Mouse (Mus musculus) CH12.LX (cell line): Measurements from ENCODE around the gene Herc1. TPM values are rescaled to one million over a fixed set of nuclear protein-coding genes. Genes with fewer than 3 reads are reported as not detected.
A peak's percentile ranks its signal among the peaks of the same experiment; 100 is the strongest.

Experiments used
- DNase-seq: peaks from one replicate; pipeline ENCODE4 v3.0.0-alpha.2; 2013; ENCODE audit errors: extremely low read depth
- H3K27ac ChIP-seq: 2 replicates; pipeline ENCODE4 v1.5.1; 2012; ENCODE audit warnings: low read depth, mild to moderate bottlenecking, control low read depth, moderate library complexity; ENCODE audit not compliant: insufficient read depth
- H3K27me3 ChIP-seq: replicated peaks from 2 replicates; pipeline ENCODE3; 2012; ENCODE audit warnings: inconsistent platforms
- H3K36me3 ChIP-seq, 2 experiments: replicated peaks in 1 of 2; 2 replicates each; pipeline versions ENCODE3 to v1.6.1; 2012; ENCODE audit warnings: inconsistent platforms in 1 of 2, low read length in 1 of 2, mild to moderate bottlenecking in 1 of 2, mixed read lengths in 1 of 2, moderate library complexity in 1 of 2; ENCODE audit not compliant: control insufficient read depth in 1 of 2, insufficient read depth in 1 of 2
- H3K4me1 ChIP-seq, 2 experiments: 2 replicates each; pipeline ENCODE4 v1.6.1; 2012; ENCODE audit warnings: inconsistent platforms in 1 of 2, moderate library complexity in 1 of 2; ENCODE audit not compliant: insufficient read depth in 2 of 2, control insufficient read depth in 1 of 2
- H3K4me2 ChIP-seq: 2 replicates; pipeline ENCODE4 v1.6.1; 2012; ENCODE audit warnings: low read depth, mild to moderate bottlenecking, control low read depth; ENCODE audit not compliant: poor library complexity, insufficient read depth, severe bottlenecking
- H3K4me3 ChIP-seq, 3 experiments: fragments of 150-350 bp in 1 of 3; sonication (generic) in 1 of 3; replicated peaks in 1 of 3; 2 replicates each; pipeline versions ENCODE3 to v1.5.1; 2011 to 2012; ENCODE audit warnings: low read depth in 2 of 3, low read length in 2 of 3, mild to moderate bottlenecking in 2 of 3, moderate library complexity in 2 of 3, control low read depth in 1 of 3, improper control_type of control experiment in 1 of 3, inconsistent platforms in 1 of 3, mixed read lengths in 1 of 3; ENCODE audit not compliant: poor library complexity in 1 of 3
- H3K79me2 ChIP-seq: replicated peaks from 2 replicates; pipeline ENCODE4 v1.6.1; 2012; ENCODE audit warnings: mild to moderate bottlenecking, moderate library complexity; ENCODE audit not compliant: control insufficient read depth, poor library complexity, insufficient read depth, severe bottlenecking; ENCODE audit errors: extremely low read depth
- H3K9ac ChIP-seq: 2 replicates; pipeline ENCODE4 v1.6.1; 2012; ENCODE audit warnings: low read depth, mild to moderate bottlenecking, control low read depth, moderate library complexity; ENCODE audit not compliant: insufficient read depth
- H3K9me3 ChIP-seq: replicated peaks from 2 replicates; pipeline ENCODE3; 2012; ENCODE audit warnings: low read length, inconsistent platforms, mixed read lengths
- CHD1 ChIP-seq: IDR thresholded peaks from 2 replicates; pipeline ENCODE4 v1.6.1; 2012; ENCODE audit warnings: low read depth, low read length, improper control_type of control experiment, inconsistent platforms
- CTCF ChIP-seq, 2 experiments: IDR thresholded peaks in 1 of 2; conservative IDR thresholded peaks in 1 of 2; 2 replicates each; pipeline ENCODE4 v1.5.1; 2011 to 2012; ENCODE audit warnings: low read depth in 2 of 2, low read length in 2 of 2, improper control_type of control experiment in 1 of 2, inconsistent platforms in 1 of 2, mild to moderate bottlenecking in 1 of 2, moderate library complexity in 1 of 2
- E2F4 ChIP-seq: IDR thresholded peaks from 2 replicates; pipeline ENCODE4 v1.6.1; 2011; ENCODE audit warnings: low read depth, low read length, improper control_type of control experiment; ENCODE audit not compliant: insufficient replicate concordance
- ELF1 ChIP-seq: IDR thresholded peaks from 2 replicates; pipeline ENCODE4 v1.6.1; 2014; ENCODE audit warnings: low read depth, mild to moderate bottlenecking, inconsistent platforms, low read length, improper control_type of control experiment
- EP300 ChIP-seq: IDR thresholded peaks from 2 replicates; pipeline ENCODE4 v1.6.1; 2011; ENCODE audit warnings: low read length, improper control_type of control experiment
- HCFC1 ChIP-seq: IDR thresholded peaks from 2 replicates; pipeline ENCODE4 v1.6.1; 2012; ENCODE audit warnings: low read depth, mild to moderate bottlenecking, inconsistent platforms, low read length, improper control_type of control experiment
- IRF4 ChIP-seq: IDR thresholded peaks from 2 replicates; pipeline ENCODE4 v1.6.1; 2014; ENCODE audit warnings: low read depth, mild to moderate bottlenecking, inconsistent platforms, low read length, improper control_type of control experiment
- JUN ChIP-seq: IDR thresholded peaks from 2 replicates; pipeline ENCODE4 v1.6.1; 2011; ENCODE audit warnings: low read depth, mild to moderate bottlenecking, low read length, improper control_type of control experiment, moderate library complexity; ENCODE audit not compliant: insufficient read depth
- MAFK ChIP-seq: IDR thresholded peaks from 2 replicates; pipeline ENCODE4 v1.6.1; 2011; ENCODE audit warnings: low read length, improper control_type of control experiment; ENCODE audit not compliant: insufficient replicate concordance
- MAX ChIP-seq: IDR thresholded peaks from 2 replicates; pipeline ENCODE4 v1.6.1; 2011; ENCODE audit warnings: low read length, improper control_type of control experiment
- MXI1 ChIP-seq: IDR thresholded peaks from 2 replicates; pipeline ENCODE4 v1.6.1; 2011; ENCODE audit warnings: mild to moderate bottlenecking, low read depth, low read length, improper control_type of control experiment
- NELFE ChIP-seq: IDR thresholded peaks from 2 replicates; pipeline ENCODE4 v1.6.1; 2011; ENCODE audit warnings: low read depth, low read length, improper control_type of control experiment
- PAX5 ChIP-seq: IDR thresholded peaks from 2 replicates; pipeline ENCODE4 v1.6.1; 2012; ENCODE audit warnings: low read length, inconsistent platforms, mixed read lengths
- POLR2A ChIP-seq: IDR thresholded peaks from 2 replicates; pipeline ENCODE4 v1.6.1; 2011; ENCODE audit warnings: low read depth, mild to moderate bottlenecking, improper control_type of control experiment, low read length
- SMC3 ChIP-seq: IDR thresholded peaks from 2 replicates; pipeline ENCODE4 v1.6.1; 2011; ENCODE audit warnings: low read depth, low read length, improper control_type of control experiment
- TBP ChIP-seq: conservative IDR thresholded peaks from 2 replicates; pipeline ENCODE4 v1.6.1; 2011; ENCODE audit warnings: low read depth, low read length, improper control_type of control experiment
- TCF12 ChIP-seq: IDR thresholded peaks from 2 replicates; pipeline ENCODE4 v1.6.1; 2014; ENCODE audit warnings: low read depth, mild to moderate bottlenecking, inconsistent platforms, low read length, improper control_type of control experiment
- UBTF ChIP-seq: IDR thresholded peaks from 2 replicates; pipeline ENCODE4 v1.6.1; 2012; ENCODE audit warnings: low read depth, mild to moderate bottlenecking, inconsistent platforms, low read length, improper control_type of control experiment, moderate library complexity
- USF1 ChIP-seq: IDR thresholded peaks from 2 replicates; pipeline ENCODE4 v1.6.1; 2014; ENCODE audit warnings: low read depth, mild to moderate bottlenecking, inconsistent platforms, low read length, improper control_type of control experiment
- USF2 ChIP-seq: conservative IDR thresholded peaks from 2 replicates; pipeline ENCODE4 v1.6.1; 2011; ENCODE audit warnings: low read depth, low read length, improper control_type of control experiment
- ZC3H11A ChIP-seq: IDR thresholded peaks from 2 replicates; pipeline ENCODE4 v1.6.1; 2012; ENCODE audit warnings: low read depth, mild to moderate bottlenecking, inconsistent platforms, low read length, improper control_type of control experiment
- ZKSCAN1 ChIP-seq: IDR thresholded peaks from 2 replicates; pipeline ENCODE4 v1.6.1; 2012; ENCODE audit warnings: low read depth, inconsistent platforms, low read length, improper control_type of control experiment, borderline replicate concordance
- ZMIZ1 ChIP-seq: IDR thresholded peaks from 2 replicates; pipeline ENCODE4 v1.6.1; 2012; ENCODE audit warnings: low read depth, mild to moderate bottlenecking, inconsistent platforms, low read length, improper control_type of control experiment
- dilution Hi-C: fragments of 300-500 bp; cut with MboI; formaldehyde crosslinking; loops from 2 replicates; pipeline ENCODE4 v1.14.3; 2020; ENCODE audit warnings: low sequenced_read_pairs; ENCODE audit not compliant: extremely low pct_unique_long_range_greater_than_20kb, extremely low pct_ligation_motif_present
- in situ Hi-C: fragments of 300-500 bp; cut with MboI; formaldehyde crosslinking; loops from 3 replicates; pipeline ENCODE4 v1.14.3; 2019; ENCODE audit warnings: low sequenced_read_pairs, low pct_ligation_motif_present, low pct_unique_long_range_greater_than_20kb, mixed read lengths
- polyA plus RNA-seq: library from polyadenylated mRNA; unstranded; fragments of >175 nt; gene quantifications from 2 replicates; pipeline ENCODE4 v1.2.1, GENCODE M21; 2012; ENCODE audit warnings: low read depth; ENCODE audit not compliant: insufficient read length
- total RNA-seq, 2 experiments: library from RNA; depleted of rRNA; stranded (reverse); fragments of 300-350 nt in 1 of 2; fragments of >200 nt in 1 of 2; gene quantifications; 2 replicates each; pipeline ENCODE4 v1.2.3; 2012 to 2014

Herc1 gene
- total and polyA plus RNA-seq, 3 experiments, result 33.2 to 45.2 (median 42.1) TPM

GRCm38 (mm10) chr9:66349860-66350787 lies at the start of gene Herc1 (continued):
- no peak for TF ChIP-seq USF2

- DNase-seq, result peak; percentile 17
- Histone ChIP-seq H3K4me1 (peaks cover 16 to 33% of the 10 kb centered on the region in 2 experiments), H3K27ac (peak overlapping the region; percentile 95), H3K4me2 (no peak overlapping the region), H3K27me3 (no peaks in the 10 kb centered on the region), H3K4me3 (peak overlapping the region; percentile 22 to 62 (median 62)), H3K9me3 (peaks cover 3% of the 10 kb centered on the region), H3K9ac (peak overlapping the region; percentile 34; the same call in 1 of the 2 replicates), H3K36me3 (no peaks in the 10 kb centered on the region), H3K79me2 (no peaks in the 10 kb centered on the region)
- TF ChIP-seq SMC3 (no peak), MAFK (peak; percentile 97), MAX (peak; percentile 68), USF1 (no peak), CTCF (conservative IDR thresholded peaks at IDR 0.05 in 1 of 2, IDR thresholded peaks at IDR 0.05 in 1 of 2; ENCODE audit: low read depth in 2 of 2, low read length in 2 of 2) (no peak), TCF12 (no peak), POLR2A (no peak), NELFE (peak; percentile 13; the same call in 1 of the 2 replicates)
- dilution Hi-C loops (no loop called here), in situ Hi-C loops (loop anchor here (5.0 kb wide), 1 partner anchor 38 kb away; no protein-coding TSS in a partner anchor)
These were observed 45.7 kb upstream of the Herc1 start for GRCm38 (mm10) chr9:66304320-66305090.

- in situ Hi-C loops, result loop anchor here (5.0 kb wide), 1 partner anchor 37 kb away; no protein-coding TSS in a partner anchor
- TF ChIP-seq IRF4 (peak; percentile 94), HCFC1 (peak; percentile 23; the same call in 1 of the 2 replicates), POLR2A (peak; percentile 62), ZKSCAN1 (no peak), ZMIZ1 (peak; percentile 72; the same call in 1 of the 2 replicates), EP300 (peak; percentile 89), E2F4 (no peak), UBTF (no peak), MAX (no peak; the same call in 1 of the 2 replicates), PAX5 (no peak), CHD1 (peak; percentile 78), USF1 (no peak), ZC3H11A (no peak), SMC3 (no peak; the same call in 1 of the 2 replicates), MXI1 (peak; percentile 65), TBP (peak; percentile 75), ELF1 (no peak; the same call in 1 of the 2 replicates), JUN (peak; percentile 30; the same call in 1 of the 2 replicates)
These were observed 44.8 kb upstream of the Herc1 start for GRCm38 (mm10) chr9:66305121-66306112.

More at GRCm38 (mm10) chr9:66305121-66306112, 44.8 kb upstream of the Herc1 start:
- peak; percentile 88 for DNase-seq
- no peaks in the 10 kb centered on the region for H3K79me2 ChIP-seq
- peaks cover 3% of the 10 kb centered on the region for H3K9me3 ChIP-seq
- H3K4me1 ChIP-seq, result peaks cover 16 to 33% of the 10 kb centered on the region in 2 experiments
- no peaks in the 10 kb centered on the region for H3K27me3 ChIP-seq
- peak overlapping the region; percentile 59 to 62 (median 62) for H3K4me3 ChIP-seq
- H3K27ac ChIP-seq, result peak overlapping the region; percentile 95
- dilution Hi-C loops, result no loop called here
- peak overlapping the region; percentile 41 for H3K4me2 ChIP-seq
- H3K36me3 ChIP-seq, result no peaks in the 10 kb centered on the region
- H3K9ac ChIP-seq, result peak overlapping the region; percentile 82
